Mouse (Mus musculus) heart, postnatal 10 days (tissue): ENCODE data around the gene Plch2. TPM values are rescaled to one million over a fixed set of nuclear protein-coding genes. Genes with fewer than 3 reads are reported as not detected.

Experiments used
- DNase-seq, 2 experiments: peaks; one replicate each; pipeline ENCODE4 v3.0.0; 2021
- intact Hi-C: fragments of 180-260 bp; cut with DNase I; formaldehyde crosslinking; loops from one replicate; pipeline ENCODE4 v1.15.1; 2025
- total RNA-seq, 2 experiments: library from RNA; stranded (reverse); gene quantifications; 2 replicates each; pipeline ENCODE4 v1.2.3; 2021

The Plch2 gene
- total RNA-seq, 2 experiments from 2014 or later: not detected

- intact Hi-C loops: no loop called here
- DNase-seq: no peak
These were observed 114.8 kb downstream of the Plch2 start for GRCm38 (mm10) chr4:154941831-154942230.

DNA sequence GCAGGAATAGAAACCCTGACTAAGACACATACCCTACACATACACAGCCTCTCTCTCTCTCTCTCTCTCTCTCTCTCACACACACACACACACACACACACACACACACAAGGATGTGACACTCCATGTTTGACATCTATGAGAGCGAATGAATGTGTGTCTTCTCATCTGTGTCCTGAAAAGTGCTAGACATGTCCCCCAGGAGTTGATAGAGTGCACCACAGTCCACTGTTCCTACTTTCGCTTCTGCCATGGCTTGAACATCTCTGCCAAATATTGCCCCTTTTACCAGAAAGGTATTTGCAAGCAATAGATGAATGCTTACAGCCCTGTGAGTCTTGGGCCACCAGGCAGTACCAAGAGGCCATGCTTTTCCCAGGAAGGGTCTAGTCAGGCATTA lies 116.4 kb downstream of the Plch2 start:
- intact Hi-C loops: no loop called here
- DNase-seq: no peak

GRCm38 (mm10) chr4:154937746-154938145 lies 118.8 kb downstream of the Plch2 start:
- intact Hi-C loops: no loop called here
- DNase-seq: no peak

DNA sequence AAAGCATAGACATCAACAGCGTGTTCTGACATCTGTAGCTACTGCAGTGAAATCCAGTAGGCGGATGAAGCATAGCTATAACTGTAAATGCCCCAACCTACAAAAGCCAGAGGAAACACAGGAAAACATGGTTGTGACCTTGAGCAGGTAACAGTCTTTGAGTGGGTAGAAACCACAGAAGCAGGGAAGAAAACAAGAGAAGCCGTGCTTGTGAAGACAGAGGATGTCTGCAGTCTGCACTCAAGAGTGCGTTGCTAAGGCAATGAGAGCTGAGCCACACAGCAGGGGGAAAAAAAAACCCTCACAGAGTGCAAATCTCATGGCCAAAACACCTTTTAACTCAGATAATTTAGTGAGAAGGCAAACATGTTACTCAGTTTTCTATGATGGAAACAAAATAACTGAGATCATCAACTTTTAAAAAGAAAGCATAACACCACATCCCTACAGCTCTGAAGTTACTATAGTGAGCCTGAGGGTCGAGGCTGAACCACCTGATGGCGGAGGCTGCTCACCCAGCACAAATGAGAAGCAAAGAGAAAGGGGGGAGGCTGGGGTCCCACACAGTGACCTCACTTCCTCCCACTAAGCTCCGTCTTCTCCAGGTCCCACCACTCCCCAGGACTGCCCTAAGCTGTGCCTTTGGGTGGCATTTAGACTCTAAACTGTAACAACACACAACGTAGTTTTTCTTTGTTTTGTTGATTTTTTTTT lies 119.9 kb downstream of the Plch2 start:
- intact Hi-C loops: no loop called here
- no peak for DNase-seq

- intact Hi-C loops: no loop called here
- no peak for DNase-seq
These were observed 120.8 kb downstream of the Plch2 start for GRCm38 (mm10) chr4:154935788-154936187.

DNA sequence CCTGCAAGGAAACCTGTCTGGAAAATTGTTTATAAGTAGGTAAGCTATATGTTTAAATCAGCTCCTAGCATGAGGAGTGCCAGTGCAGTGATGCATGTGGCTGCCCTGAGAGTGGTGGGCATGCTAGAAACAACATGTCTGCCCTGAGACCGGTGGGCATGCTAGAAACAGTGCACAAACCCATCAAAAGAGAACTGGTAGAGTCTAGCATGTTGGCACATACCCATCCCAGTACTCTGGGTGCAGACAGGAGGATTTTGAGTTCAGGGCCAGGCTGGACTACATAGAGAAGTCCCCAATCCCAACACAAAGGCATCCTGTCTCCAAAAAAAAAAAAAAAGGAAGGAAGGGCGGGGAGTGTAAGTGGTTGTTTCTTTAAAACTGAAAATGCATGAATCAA lies 121.8 kb downstream of the Plch2 start:
- intact Hi-C loops: no loop called here
- no peak for DNase-seq

DNA sequence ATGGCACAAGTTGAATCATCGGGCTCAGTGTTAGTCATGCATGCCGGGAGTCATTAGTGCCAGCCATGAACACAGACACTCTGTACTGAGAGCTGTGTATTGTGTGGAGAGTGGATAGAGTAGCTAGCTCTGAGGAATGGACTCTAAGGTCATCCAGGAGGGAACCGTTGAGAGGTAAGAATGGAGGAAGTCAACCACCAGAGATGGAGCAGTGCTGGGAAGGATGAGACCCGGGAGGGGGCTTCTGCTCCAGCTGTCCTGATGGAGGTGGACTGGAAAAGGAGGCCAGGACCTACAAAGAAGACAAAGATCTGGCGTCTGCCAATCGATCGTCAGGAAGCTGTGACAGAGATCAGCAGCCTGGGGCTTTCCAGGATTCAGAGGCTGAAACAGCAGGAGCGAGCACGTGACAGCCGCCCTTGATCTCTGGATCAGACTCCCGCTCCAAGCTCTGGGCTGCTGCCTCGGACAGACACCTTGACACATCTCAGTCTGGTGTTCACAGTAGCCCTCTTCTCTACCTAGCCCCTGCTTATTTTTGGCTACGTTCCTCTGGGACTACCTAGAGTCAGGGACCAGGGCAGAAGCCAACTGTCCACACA lies 123.2 kb downstream of the Plch2 start:
- intact Hi-C loops: no loop called here
- DNase-seq: no peak

Other genes starting within 250 kb of the Plch2 start
- under 1 TPM; 0.17 to 0.45 TPM for gene Ttc34, start 219.3 kb downstream of the Plch2 start, total RNA-seq
- gene Mmel1, start 187.2 kb downstream of the Plch2 start, total RNA-seq: under 1 TPM; 0.32 to 0.48 TPM
- gene Fam213b, start 157.6 kb downstream of the Plch2 start, total RNA-seq: 10 to 100 TPM; 61.7 to 64.3 TPM
- gene Tnfrsf14, start 128.2 kb downstream of the Plch2 start, total RNA-seq: 1 to 10 TPM; 4.1 to 5.7 TPM
- gene Hes5, start 95.9 kb downstream of the Plch2 start, total RNA-seq: not detected
- 10 to 100 TPM; 36.5 to 36.8 TPM for gene Pank4, start 92.7 kb downstream of the Plch2 start, total RNA-seq
- 10 to 100 TPM; 18.4 to 23.7 TPM for gene Pex10, start 10.2 kb upstream of the Plch2 start, total RNA-seq
- gene Rer1, start 29.6 kb upstream of the Plch2 start, total RNA-seq: 10 to 100 TPM; 71.8 to 77.3 TPM
- gene Morn1, start 29.8 kb upstream of the Plch2 start, total RNA-seq: 1 to 10 TPM; 2.8 to 3.8 TPM
- 10 to 100 TPM; 89.2 to 89.6 TPM for gene Ski, start 165.8 kb upstream of the Plch2 start, total RNA-seq
- gene Faap20, start 193.0 kb upstream of the Plch2 start, total RNA-seq: 10 to 100 TPM; 25.7 to 28.2 TPM